Mouse (Mus musculus) forebrain, postnatal 0 days (tissue): ENCODE measurements around the gene 4930524J08Rik. TPM values are rescaled to one million over a fixed set of nuclear protein-coding genes. Genes with fewer than 3 reads are reported as not detected.

ENCODE experiments used
- ATAC-seq: fragments of 200-750 bp; cut with Nextera tagmentation; 2 replicates; pipeline ENCODE4 v1.8.0; 2017; ENCODE audit warnings: mild to moderate bottlenecking, moderate library complexity
- DNase-seq: peaks from one replicate; pipeline ENCODE4 v3.0.0-alpha.2; 2015
- H3K27ac ChIP-seq: fragments of 300-500 bp; sonication (generic); 2 replicates; pipeline ENCODE4 v1.5.1; 2014; ENCODE audit warnings: low read depth, mild to moderate bottlenecking, antibody characterized with exemption, low read length, moderate library complexity, mixed read lengths
- H3K27me3 ChIP-seq: fragments of 300-500 bp; sonication (generic); 2 replicates; pipeline ENCODE4 v1.6.1; 2014; ENCODE audit warnings: mild to moderate bottlenecking, low read length, mixed read lengths; ENCODE audit not compliant: insufficient read depth
- H3K36me3 ChIP-seq: fragments of 300-500 bp; sonication (generic); 2 replicates; pipeline ENCODE4 v1.6.1; 2014; ENCODE audit warnings: mild to moderate bottlenecking, moderate library complexity; ENCODE audit not compliant: insufficient read depth
- H3K4me1 ChIP-seq: fragments of 300-500 bp; sonication (generic); 2 replicates; pipeline ENCODE4 v1.6.1; 2014; ENCODE audit warnings: antibody characterized with exemption; ENCODE audit not compliant: insufficient read depth
- H3K4me2 ChIP-seq: fragments of 300-500 bp; sonication (generic); 2 replicates; pipeline ENCODE4 v1.6.1; 2014; ENCODE audit warnings: low read depth, mild to moderate bottlenecking, moderate library complexity
- H3K4me3 ChIP-seq: fragments of 300-500 bp; sonication (generic); 2 replicates; pipeline ENCODE4 v1.5.1; 2014; ENCODE audit warnings: low read depth, low read length, mixed read lengths
- H3K9ac ChIP-seq: fragments of 300-500 bp; sonication (generic); 2 replicates; pipeline ENCODE4 v1.6.1; 2014; ENCODE audit warnings: mild to moderate bottlenecking
- H3K9me3 ChIP-seq: fragments of 300-500 bp; sonication (generic); 2 replicates; pipeline ENCODE4 v1.6.1; 2016; ENCODE audit warnings: low read length
- CTCF ChIP-seq: sonication (generic); IDR thresholded peaks from 2 replicates; pipeline ENCODE4 v1.5.1; 2016; ENCODE audit warnings: antibody characterized with exemption, control low read depth, low read depth
- WGBS: fragments of 180-500 bp; shearing (Covaris S2); extraction: QIAGEN DNeasy Blood & Tissue Kit; methylation state at CpG from one replicate; pipeline ENCODE4 v1.1.7; 2014; 5-methylcytosine and 5-hydroxymethylcytosine counted together
- polyA plus RNA-seq: library from polyadenylated mRNA; unstranded; fragments of >200 nt; fragmentation: Nextera tagmentation; extraction: Ambion mirVana; gene quantifications from 2 replicates; pipeline ENCODE4 v1.2.1, GENCODE M21; 2015
- total RNA-seq: library from RNA; depleted of rRNA; stranded (reverse); fragments of >200 nt; gene quantifications from 2 replicates; pipeline ENCODE4 v1.2.3, GENCODE M21; 2014

Gene 4930524J08Rik
- total and polyA plus RNA-seq, 2 experiments from 2014 or later: 3.3 to 5.0 TPM

DNA sequence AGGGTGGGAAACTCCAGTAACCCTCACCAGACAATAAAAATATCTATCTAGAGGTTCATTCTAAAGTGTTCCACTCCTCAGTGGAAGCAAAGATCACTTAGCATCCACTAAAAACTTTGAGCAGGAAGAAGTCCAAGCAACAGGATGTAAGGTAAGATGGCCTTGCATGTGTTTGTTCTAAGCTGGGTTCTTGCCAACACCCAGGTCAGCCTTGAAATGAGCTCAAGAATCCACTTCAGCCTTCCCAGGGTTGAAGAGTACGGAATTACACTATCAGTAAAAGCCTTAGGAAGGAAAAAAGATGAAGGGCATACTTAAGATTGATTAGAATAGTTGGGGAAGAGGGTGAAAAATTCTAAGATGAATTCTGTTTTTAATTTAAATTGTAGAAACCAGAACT lies 20.2 kb upstream of the 4930524J08Rik start:
- no peak for TF ChIP-seq CTCF
- H3K4me2 ChIP-seq: no peak overlapping the region
- no peaks in the 10 kb centered on the region for H3K27me3 ChIP-seq
- H3K9ac ChIP-seq: no peak overlapping the region
- no peak overlapping the region for H3K4me3 ChIP-seq
- ATAC-seq (no peak), DNase-seq (no peak)
- no peaks in the 10 kb centered on the region for H3K4me1 ChIP-seq
- no peaks in the 10 kb centered on the region for H3K9me3 ChIP-seq
- 97% methylated on average over 1 of the region's 1 CpGs for WGBS
- no peak overlapping the region for H3K27ac ChIP-seq
- H3K36me3 ChIP-seq: peaks cover 35% of the 10 kb centered on the region

DNA sequence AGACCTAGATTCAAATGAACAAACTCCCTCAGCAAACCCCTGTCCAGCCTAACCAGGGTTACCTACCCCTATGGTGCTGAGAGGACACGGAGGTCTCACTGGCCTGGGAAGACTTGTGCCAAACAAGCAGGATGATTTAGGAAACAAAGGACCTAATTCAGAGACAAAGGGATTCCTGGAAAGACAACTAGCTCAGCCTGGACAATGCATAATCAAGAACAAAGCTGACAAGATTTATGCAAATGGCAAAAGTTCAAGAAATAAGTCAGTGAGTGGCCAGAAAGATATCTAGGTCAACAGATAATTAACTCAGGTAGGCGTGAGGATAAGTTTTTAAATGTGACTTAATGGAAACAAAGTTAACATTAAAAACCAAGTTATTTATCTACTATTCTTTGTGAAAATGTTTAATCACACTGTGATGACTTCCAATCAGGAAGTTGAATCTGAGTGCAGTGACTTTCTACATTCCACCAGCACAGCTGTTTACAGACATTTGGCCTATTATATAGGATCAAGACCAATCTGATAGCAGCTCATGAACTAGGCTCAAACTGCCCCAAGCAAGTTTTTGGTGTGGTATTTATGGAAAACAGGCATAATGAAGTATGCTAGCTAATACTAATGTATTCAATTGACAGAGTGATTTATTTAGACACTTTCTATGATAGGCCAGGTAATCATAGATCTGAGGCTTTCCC lies 19.5 kb upstream of the 4930524J08Rik start:
- H3K4me2 ChIP-seq: no peak overlapping the region
- no peaks in the 10 kb centered on the region for H3K27me3 ChIP-seq
- 72% methylated on average over 2 of the region's 2 CpGs for WGBS
- H3K27ac ChIP-seq: no peak overlapping the region
- DNase-seq: no peak
- H3K9me3 ChIP-seq: no peaks in the 10 kb centered on the region
- no peak overlapping the region for H3K9ac ChIP-seq
- peaks cover 40% of the 10 kb centered on the region for H3K36me3 ChIP-seq
- no peaks in the 10 kb centered on the region for H3K4me1 ChIP-seq
- ATAC-seq: no peak
- no peak overlapping the region for H3K4me3 ChIP-seq
- no peak for TF ChIP-seq CTCF

DNA sequence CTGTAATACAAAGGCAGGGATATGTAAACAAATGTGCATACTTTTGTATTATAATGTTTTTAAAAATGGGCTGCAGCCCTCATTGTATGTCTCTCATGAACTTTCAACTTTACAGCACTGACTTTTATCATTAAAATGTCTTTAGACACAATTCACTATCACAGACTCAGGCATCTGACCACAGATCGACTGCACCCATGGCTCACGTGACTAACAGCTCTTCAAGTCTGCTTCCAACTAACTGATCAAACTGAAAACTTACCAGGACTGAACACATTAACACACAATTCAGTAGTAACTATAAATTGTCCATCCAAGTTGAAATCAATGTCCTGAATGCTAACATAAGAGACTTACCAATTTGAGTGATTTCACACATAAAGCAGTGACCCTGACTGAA lies 18.9 kb upstream of the 4930524J08Rik start:
- Histone ChIP-seq H3K27me3 (no peaks in the 10 kb centered on the region), H3K9ac (no peak overlapping the region), H3K4me3 (no peak overlapping the region), H3K27ac (no peak overlapping the region), H3K4me2 (no peak overlapping the region), H3K4me1 (no peaks in the 10 kb centered on the region), H3K36me3 (peaks cover 42% of the 10 kb centered on the region), H3K9me3 (no peaks in the 10 kb centered on the region)
- DNase-seq: no peak
- no peak for ATAC-seq
- TF ChIP-seq CTCF: no peak
- WGBS: 88% methylated on average over 2 of the region's 2 CpGs

DNA sequence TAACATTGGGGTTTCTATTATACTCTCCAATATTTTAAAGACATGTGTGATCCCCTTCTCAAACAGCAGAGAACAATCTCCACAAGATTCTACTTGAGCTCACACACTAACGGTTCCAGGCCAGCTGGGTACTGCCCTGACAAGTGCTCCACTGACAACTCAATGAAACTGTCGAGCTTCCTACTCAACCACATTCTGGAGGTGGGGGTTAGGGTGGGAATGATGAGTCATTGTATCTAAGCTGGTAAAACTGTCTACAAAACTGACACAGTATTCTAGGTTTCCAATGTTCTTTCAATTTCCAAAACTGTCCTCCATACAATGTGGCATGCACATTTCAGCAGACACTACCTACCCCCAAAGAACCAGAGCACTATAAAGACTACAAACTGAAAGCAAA lies 4.9 kb upstream of the 4930524J08Rik start:
- H3K4me3 ChIP-seq: no peak overlapping the region
- ATAC-seq (no peak), DNase-seq (no peak)
- TF ChIP-seq CTCF: no peak
- peaks cover 24% of the 10 kb centered on the region for H3K4me1 ChIP-seq
- no peak overlapping the region for H3K27ac ChIP-seq
- WGBS: 10% methylated on average over 2 of the region's 2 CpGs
- no peak overlapping the region for H3K9ac ChIP-seq
- no peak overlapping the region for H3K4me2 ChIP-seq
- H3K9me3 ChIP-seq: no peaks in the 10 kb centered on the region
- no peaks in the 10 kb centered on the region for H3K27me3 ChIP-seq
- H3K36me3 ChIP-seq: no peaks in the 10 kb centered on the region

DNA sequence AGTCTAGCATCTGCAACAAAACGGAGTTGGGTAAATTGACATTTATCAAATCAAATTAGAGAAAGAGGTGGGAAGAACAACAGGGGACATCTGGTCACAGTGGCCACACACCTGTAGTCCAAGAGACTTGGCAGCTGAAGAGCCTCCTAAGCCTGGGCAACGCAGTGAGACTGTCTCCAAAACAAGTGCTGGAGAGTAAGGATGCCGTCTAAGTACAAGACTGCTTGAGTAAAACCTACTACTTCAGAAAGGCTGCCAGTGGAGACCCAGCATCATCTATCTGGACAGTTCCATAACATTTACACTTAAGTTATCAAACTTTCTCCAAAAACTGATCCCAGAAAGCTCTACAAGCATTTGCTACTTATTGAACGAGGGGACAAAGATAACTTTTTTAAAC lies 3.8 kb upstream of the 4930524J08Rik start:
- ATAC-seq: no peak
- peaks cover 24% of the 10 kb centered on the region for H3K4me1 ChIP-seq
- H3K27me3 ChIP-seq: no peaks in the 10 kb centered on the region
- no peak overlapping the region for H3K27ac ChIP-seq
- H3K4me3 ChIP-seq: no peak overlapping the region; the same call in 1 of the 2 replicates
- H3K9me3 ChIP-seq: no peaks in the 10 kb centered on the region
- peak overlapping the region; percentile 80 for H3K4me2 ChIP-seq
- H3K9ac ChIP-seq: no peak overlapping the region
- no peak for TF ChIP-seq CTCF
- WGBS: 40% methylated on average over 4 of the region's 4 CpGs
- no peaks in the 10 kb centered on the region for H3K36me3 ChIP-seq
- no peak for DNase-seq

DNA sequence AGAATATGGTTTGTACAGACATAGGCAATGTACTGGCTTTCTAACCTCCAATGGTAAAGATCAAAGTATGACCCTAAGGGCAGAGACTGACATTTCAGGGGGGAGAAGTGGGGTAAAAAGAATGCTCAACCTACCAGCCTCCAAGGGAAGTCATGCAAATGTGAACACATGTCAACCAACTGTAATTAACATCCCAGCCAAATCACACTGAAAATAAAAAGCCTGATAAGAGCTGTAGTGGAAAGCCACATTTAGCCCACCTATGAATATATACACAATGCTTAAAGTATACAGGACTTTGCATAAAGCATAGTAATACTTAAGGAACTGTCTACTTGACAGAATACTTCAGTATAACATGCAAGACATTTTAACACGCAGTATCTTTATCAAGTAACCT lies 3.1 kb upstream of the 4930524J08Rik start:
- peak overlapping the region; percentile 80 for H3K4me2 ChIP-seq
- H3K4me3 ChIP-seq: peak overlapping the region; percentile 90
- no peaks in the 10 kb centered on the region for H3K36me3 ChIP-seq
- H3K27me3 ChIP-seq: no peaks in the 10 kb centered on the region
- H3K27ac ChIP-seq: no peak overlapping the region
- ATAC-seq (no peak), DNase-seq (no peak)
- whole genome bisulfite sequencing: 74% methylated on average over 1 of the region's 1 CpGs
- H3K9me3 ChIP-seq: no peaks in the 10 kb centered on the region
- H3K9ac ChIP-seq: no peak overlapping the region
- no peak for TF ChIP-seq CTCF
- H3K4me1 ChIP-seq: peaks cover 24% of the 10 kb centered on the region

DNA sequence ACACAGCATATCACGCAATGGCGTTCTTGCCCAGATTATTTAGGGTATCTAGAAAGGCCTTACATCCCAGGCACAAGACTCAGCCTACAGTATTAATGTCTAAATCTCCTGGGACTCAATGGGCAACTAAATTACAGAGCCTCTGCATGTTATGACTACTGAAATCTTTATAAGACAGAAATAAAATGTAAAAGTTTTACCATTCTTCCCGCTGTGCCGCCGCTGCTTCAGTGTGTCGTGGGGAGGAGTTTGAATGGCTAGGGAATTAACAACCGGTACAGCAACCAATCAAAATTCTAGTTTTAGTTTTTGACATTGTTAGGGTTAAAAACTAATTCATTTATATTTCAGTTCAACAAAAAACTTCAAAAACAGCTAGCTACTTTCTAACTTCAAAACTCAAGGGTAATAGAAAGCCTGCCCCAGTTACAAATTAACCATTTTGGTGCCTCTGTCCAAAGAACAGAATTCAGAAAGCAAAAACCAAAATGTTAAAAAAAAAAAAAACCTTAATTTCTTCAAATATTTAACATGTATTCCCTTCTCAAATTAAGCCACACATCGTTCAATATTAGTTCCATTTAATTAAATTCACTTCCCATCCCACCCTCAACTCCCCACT lies 2.4 kb upstream of the 4930524J08Rik start:
- no peak for DNase-seq
- WGBS: 3% methylated on average over 8 of the region's 8 CpGs
- no peak for TF ChIP-seq CTCF
- no peaks in the 10 kb centered on the region for H3K9me3 ChIP-seq
- peak overlapping the region; percentile 83 for H3K9ac ChIP-seq
- H3K27ac ChIP-seq: no peak overlapping the region
- peaks cover 24% of the 10 kb centered on the region for H3K4me1 ChIP-seq
- H3K27me3 ChIP-seq: no peaks in the 10 kb centered on the region
- no peaks in the 10 kb centered on the region for H3K36me3 ChIP-seq
- ATAC-seq: no peak
- peak overlapping the region; percentile 90 for H3K4me3 ChIP-seq
- H3K4me2 ChIP-seq: peak overlapping the region; percentile 80
